Mouse (Mus musculus) embryonic facial prominence, embryonic 15.5 days (tissue): ENCODE data around the gene Lats1. TPM values are rescaled to one million over a fixed set of nuclear protein-coding genes. Genes with fewer than 3 reads are reported as not detected.

Source experiments
- ATAC-seq: fragments of 200-750 bp; cut with Nextera tagmentation; 2 replicates; pipeline ENCODE4 v1.8.0; 2017; ENCODE audit warnings: low read depth, moderate TSS enrichment; ENCODE audit not compliant: insufficient number of reproducible peaks, low FRiP score, low TSS enrichment
- H3K27ac ChIP-seq: fragments of 300-500 bp; sonication (generic); replicated peaks from 2 replicates; pipeline ENCODE4 v1.5.1; 2015; ENCODE audit warnings: mild to moderate bottlenecking, inconsistent platforms
- H3K27me3 ChIP-seq: fragments of 300-500 bp; sonication (generic); 2 replicates; pipeline ENCODE4 v1.6.1; 2015; ENCODE audit warnings: inconsistent platforms
- H3K36me3 ChIP-seq: fragments of 300-500 bp; sonication (generic); 2 replicates; pipeline ENCODE4 v1.6.1; 2015; ENCODE audit warnings: mild to moderate bottlenecking, inconsistent platforms
- H3K4me1 ChIP-seq: fragments of 300-500 bp; sonication (generic); 2 replicates; pipeline ENCODE4 v1.6.1; 2015; ENCODE audit warnings: inconsistent platforms
- H3K4me2 ChIP-seq: fragments of 300-500 bp; sonication (generic); replicated peaks from 2 replicates; pipeline ENCODE4 v1.6.1; 2015; ENCODE audit warnings: mild to moderate bottlenecking, inconsistent platforms
- H3K4me3 ChIP-seq: fragments of 300-500 bp; sonication (generic); replicated peaks from 2 replicates; pipeline ENCODE4 v1.5.1; 2015; ENCODE audit warnings: mild to moderate bottlenecking, inconsistent platforms
- H3K9ac ChIP-seq: fragments of 300-500 bp; sonication (generic); 2 replicates; pipeline ENCODE4 v1.6.1; 2015; ENCODE audit warnings: inconsistent platforms
- H3K9me3 ChIP-seq: fragments of 300-500 bp; sonication (generic); replicated peaks from 2 replicates; pipeline ENCODE4 v1.6.1; 2016; ENCODE audit warnings: inconsistent platforms
- WGBS: fragments of 180-500 bp; shearing (Covaris S2); methylation state at CpG from one replicate; pipeline ENCODE4 v1.1.7; 2015; 5-methylcytosine and 5-hydroxymethylcytosine counted together
- polyA plus RNA-seq: library from polyadenylated mRNA; unstranded; fragments of >200 nt; fragmentation: Nextera tagmentation; extraction: Ambion mirVana; gene quantifications from 2 replicates; pipeline ENCODE4 v1.2.1, GENCODE M21; 2015

The Lats1 gene
- polyA plus RNA-seq = 8.7 and 9.0 TPM in 2 replicates

DNA sequence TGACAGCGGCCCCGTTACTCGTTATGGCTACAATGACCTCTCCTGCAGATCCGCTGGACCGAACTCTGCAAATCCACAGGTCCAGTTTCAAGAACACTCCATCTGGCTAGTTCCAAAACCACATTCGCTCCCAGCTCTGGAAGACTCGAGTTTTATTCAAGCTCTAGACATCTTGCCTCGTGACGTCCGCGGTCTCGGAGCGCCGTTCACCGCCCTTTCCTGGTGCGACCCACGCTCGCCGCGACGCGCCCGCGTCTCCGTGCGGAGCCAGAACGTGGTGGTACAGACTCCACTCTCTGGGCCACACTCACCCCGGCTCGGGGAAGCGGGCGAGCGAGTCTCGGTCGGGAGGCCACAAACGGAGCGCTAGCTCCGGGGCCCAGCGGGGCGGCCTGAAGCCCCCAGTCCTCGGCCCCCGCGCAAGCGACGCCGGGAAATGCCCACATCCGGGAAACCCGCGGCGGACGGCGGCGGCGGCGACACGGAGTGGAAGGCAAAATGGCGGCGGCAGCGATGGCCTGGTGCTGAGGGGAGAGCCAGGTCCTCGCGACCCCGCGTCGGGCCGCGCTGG, at the start of gene Lats1, which contains the start of gene Pcmt1:
Gene Lats1, plus strand, starts transcription at position 484 of the 571 bp plus-strand sequence.
Gene Pcmt1, minus strand, starts transcription at position 406 of the 571 bp plus-strand sequence.
- ATAC-seq = peak; percentile 85
- H3K4me2 ChIP-seq = peak within 1 kb of the TSS; percentile 53
- H3K27me3 ChIP-seq = no peaks in the 10 kb centered on the region
- peaks cover 33% of the 10 kb centered on the region for H3K36me3 ChIP-seq
- under 1% methylated on average over 63 of the region's 65 CpGs for WGBS
- H3K9me3 ChIP-seq = no peaks in the 10 kb centered on the region
- peak within 1 kb of the TSS; percentile 98 for H3K4me3 ChIP-seq
- H3K27ac ChIP-seq = peak within 1 kb of the TSS; percentile 97
- peaks cover 26% of the 10 kb centered on the region for H3K4me1 ChIP-seq
- H3K9ac ChIP-seq = peak within 1 kb of the TSS; percentile 100

DNA sequence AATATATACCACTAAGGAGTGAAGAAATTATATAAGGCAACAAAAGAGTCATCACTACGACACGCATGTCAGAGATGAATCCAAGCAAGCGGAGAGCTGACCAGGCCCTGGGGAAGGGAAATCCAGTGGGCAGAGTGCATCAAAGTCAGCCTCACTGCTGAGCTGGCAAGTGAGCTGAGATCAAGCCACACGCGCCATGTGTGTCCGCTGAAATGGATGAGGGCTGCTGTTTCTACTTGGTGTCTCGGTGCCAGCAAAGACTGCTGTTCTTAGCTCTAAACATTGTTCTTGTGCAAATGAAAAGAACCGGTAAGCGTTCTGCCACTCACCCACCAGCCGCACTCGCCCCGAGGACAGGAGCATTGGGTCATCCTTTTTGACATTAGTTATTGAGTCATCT, 40.6 kb upstream of the Lats1 start:
- Histone ChIP-seq H3K27ac (no peak overlapping the region), H3K4me2 (no peak overlapping the region), H3K9ac (no peak overlapping the region), H3K4me3 (no peak overlapping the region), H3K27me3 (no peaks in the 10 kb centered on the region), H3K4me1 (no peaks in the 10 kb centered on the region), H3K36me3 (peaks cover 66% of the 10 kb centered on the region), H3K9me3 (no peaks in the 10 kb centered on the region)
- WGBS = 94% methylated on average over 12 of the region's 12 CpGs
- no peak for ATAC-seq

DNA sequence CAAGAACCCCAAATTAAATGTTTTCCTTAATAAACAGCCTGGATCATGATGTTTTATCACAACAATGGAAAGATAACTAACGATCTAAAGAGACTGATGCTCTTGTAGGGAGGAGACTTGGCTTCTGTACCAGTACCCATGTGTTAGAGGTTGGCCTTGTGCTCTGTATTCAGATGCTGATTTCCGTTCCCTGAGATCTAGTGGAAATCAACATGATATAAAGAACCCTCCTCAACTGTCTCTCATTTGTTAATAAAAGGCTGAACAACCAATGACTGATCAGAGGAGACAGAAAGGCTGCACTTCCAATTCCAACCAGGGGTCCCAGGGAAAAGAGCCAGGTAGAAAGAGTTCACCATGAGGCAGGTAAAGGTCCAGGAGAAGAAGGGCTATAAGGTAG, 35.1 kb upstream of the Lats1 start:
- no peak overlapping the region for H3K9ac ChIP-seq
- no peak overlapping the region for H3K27ac ChIP-seq
- H3K4me3 ChIP-seq = no peak overlapping the region
- no peak overlapping the region for H3K4me2 ChIP-seq
- H3K4me1 ChIP-seq = no peaks in the 10 kb centered on the region
- H3K27me3 ChIP-seq = no peaks in the 10 kb centered on the region
- H3K9me3 ChIP-seq = no peaks in the 10 kb centered on the region
- no peak for ATAC-seq
- peaks cover 52% of the 10 kb centered on the region for H3K36me3 ChIP-seq
- 89% methylated on average over 2 of the region's 2 CpGs for WGBS

DNA sequence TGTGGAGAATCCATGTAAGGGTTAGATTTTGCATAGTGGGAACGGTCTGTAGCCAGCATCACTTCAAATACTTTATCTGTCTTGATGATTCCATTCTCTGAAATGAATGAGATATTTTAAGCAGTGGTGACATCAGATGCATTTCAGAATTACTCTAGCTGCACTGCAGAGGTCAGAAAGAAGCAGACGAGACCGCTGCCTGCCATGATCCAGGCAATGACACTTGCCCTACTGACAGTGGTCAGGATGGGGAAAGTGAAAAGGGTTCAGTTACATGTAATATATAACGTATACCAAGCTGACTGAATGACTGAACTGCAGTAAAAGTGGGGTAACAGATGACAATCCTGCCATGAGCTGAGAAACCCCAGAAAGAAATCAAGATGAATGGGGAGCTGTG, 32.0 kb upstream of the Lats1 start:
- Histone ChIP-seq H3K9me3 (no peaks in the 10 kb centered on the region), H3K27ac (no peak overlapping the region), H3K4me2 (no peak overlapping the region), H3K4me3 (no peak overlapping the region), H3K36me3 (peaks cover 30% of the 10 kb centered on the region), H3K4me1 (no peaks in the 10 kb centered on the region), H3K27me3 (no peaks in the 10 kb centered on the region), H3K9ac (no peak overlapping the region)
- ATAC-seq = no peak
- WGBS = 85% methylated on average over 4 of the region's 4 CpGs

DNA sequence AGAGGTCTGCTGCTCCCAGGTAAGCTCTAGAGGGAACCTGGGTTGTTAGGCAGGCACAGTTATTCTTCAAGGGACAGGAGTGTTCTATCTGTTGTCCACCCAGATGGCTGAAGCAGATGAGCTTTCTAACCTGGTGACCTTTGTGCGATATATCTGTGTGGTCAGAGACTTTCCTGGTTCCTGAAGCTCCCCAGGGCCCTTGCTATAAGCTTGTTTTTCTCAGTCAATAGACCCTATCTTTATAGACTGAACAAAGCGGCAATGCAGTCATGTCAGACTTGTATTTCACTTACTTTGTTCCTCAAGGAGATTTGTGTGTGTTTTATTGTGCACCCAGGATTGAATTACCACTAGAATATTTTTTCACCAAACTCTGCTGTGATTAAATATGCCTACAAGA, 30.0 kb upstream of the Lats1 start:
- Histone ChIP-seq H3K36me3 (peaks cover 25% of the 10 kb centered on the region), H3K4me1 (no peaks in the 10 kb centered on the region), H3K9me3 (no peaks in the 10 kb centered on the region), H3K9ac (no peak overlapping the region), H3K27me3 (no peaks in the 10 kb centered on the region), H3K4me2 (no peak overlapping the region), H3K27ac (no peak overlapping the region), H3K4me3 (no peak overlapping the region)
- no peak for ATAC-seq
- WGBS = 93% methylated on average over 2 of the region's 2 CpGs

DNA sequence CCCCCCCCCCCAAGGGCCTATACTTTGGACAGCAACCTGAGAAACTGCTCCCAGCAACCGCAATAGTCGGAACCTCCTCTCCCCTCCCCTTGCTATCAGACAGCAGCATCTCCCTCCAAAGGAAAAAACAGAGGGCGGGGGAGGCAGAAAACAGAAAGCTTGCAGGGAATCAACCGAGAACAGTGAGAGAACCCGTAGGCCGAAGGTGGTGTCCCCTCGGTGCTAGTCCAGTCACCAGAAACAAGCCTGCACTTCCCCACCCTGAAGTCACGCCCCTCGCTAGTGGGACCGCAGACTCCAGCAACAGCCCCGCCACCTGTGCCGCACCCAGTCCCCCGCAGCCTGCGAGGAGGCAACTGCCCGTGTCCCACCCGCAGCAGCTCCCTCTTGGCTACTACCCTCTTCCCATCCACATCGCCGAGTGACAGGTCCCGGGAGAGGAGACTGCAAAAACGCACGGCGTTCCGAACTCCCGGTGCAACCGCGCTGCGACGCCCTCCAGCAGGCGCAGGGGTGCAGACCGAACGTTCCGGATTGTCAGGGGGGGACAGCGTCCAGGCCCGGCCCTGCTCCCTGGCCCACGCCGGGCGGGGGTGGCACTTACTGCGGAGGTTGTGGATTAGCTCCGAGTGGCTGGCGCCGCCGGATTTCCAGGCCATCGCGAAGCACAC, 18.4 kb upstream of the Lats1 start:
- H3K9ac ChIP-seq = peak overlapping the region; percentile 62
- H3K4me1 ChIP-seq = peaks cover 7% of the 10 kb centered on the region
- no peaks in the 10 kb centered on the region for H3K27me3 ChIP-seq
- H3K4me2 ChIP-seq = peak overlapping the region; percentile 89
- peak overlapping the region; percentile 80 for H3K4me3 ChIP-seq
- H3K36me3 ChIP-seq = no peaks in the 10 kb centered on the region
- H3K27ac ChIP-seq = peak overlapping the region; percentile 92
- WGBS = under 1% methylated on average over 44 of the region's 44 CpGs
- no peaks in the 10 kb centered on the region for H3K9me3 ChIP-seq
- ATAC-seq = peak; percentile 87

DNA sequence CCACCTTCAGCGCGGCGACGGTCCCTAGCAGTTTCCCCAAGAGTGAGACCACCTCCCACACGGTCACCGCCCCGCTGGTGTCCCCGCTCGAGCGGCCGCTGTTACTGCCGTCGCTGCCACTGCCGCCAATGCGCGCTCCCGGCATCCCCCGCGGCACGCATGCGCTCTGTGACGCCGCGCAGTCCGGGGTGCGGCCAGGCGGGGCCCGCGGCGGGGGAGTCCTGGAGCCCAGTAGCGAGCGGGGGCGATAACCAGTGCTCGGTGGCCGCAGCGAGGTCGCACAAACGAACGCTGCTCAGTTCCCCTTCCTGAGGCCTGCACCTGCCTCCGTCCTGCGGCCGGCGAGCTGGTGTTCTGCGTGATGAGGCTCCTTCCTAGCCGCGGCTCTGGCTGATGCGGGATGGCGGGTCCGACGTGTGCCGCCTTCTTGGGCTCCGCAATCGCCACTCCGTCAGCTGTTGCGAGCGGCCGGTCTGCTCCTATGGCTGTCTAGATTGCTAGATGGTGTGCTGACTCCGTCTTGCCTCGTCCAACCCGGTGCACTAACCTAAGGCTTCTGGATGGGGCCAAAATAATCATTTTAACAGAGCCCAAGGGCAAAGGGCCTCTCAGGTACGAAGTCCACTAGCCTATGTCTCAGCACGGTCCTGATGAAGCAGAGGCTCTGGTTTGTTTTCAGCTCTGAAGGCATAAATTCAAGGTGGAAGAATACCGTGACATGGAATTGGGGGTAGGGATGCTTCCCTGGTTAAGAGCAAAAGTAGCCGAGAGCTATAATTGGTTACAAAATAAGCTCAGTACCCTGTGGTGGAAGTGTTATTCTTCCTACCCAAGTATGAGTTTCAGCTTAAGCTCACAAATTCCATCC, 17.6 kb upstream of the Lats1 start:
- peak; percentile 94 for ATAC-seq
- H3K4me3 ChIP-seq = peak overlapping the region; percentile 80
- peaks cover 13% of the 10 kb centered on the region for H3K4me1 ChIP-seq
- no peaks in the 10 kb centered on the region for H3K9me3 ChIP-seq
- no peaks in the 10 kb centered on the region for H3K27me3 ChIP-seq
- H3K4me2 ChIP-seq = peak overlapping the region; percentile 89
- H3K9ac ChIP-seq = peak overlapping the region; percentile 62
- WGBS = under 1% methylated on average over 56 of the region's 64 CpGs
- H3K27ac ChIP-seq = peak overlapping the region; percentile 92
- no peaks in the 10 kb centered on the region for H3K36me3 ChIP-seq

DNA sequence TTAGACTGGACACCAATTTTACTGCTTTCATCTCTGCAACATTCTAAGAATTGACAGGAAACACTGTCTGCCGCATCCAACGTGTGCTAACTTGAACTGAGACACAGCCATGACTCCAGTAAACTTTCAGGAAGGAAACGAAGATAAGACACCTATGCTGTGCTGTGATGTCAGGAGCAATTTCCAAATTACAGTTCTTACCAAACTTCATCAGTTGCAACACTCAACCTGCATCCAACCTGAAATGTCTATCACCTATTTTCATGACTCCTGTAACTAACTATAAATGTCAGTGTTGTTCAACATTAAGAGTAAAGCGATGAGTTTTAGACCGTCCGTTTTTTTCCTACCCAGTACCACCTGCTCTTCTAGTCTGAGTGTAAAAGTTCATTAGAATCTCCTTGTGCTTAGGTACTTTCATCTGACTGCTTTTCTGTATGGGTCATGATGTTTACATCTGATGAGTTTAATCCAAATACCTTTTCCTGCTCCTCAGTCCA, 16.9 kb upstream of the Lats1 start:
- ATAC-seq = no peak

DNA sequence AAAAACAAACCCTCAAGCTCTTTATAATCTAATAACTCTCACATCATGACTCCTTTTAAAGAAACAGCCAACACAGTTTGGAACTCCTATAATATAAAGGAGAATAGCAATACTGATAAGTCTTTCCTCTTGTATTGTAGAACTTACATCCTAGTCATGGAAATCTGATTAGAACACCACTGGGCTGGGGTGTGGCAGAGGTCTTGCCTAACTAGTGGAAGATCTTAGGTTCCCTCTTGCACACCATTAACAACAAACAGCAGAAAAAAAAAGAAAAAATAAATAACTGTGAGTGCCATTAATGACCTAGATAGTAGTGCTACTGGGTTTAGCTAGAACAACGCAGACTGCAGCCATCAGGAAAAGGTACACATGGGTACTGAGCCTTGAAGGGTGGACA, 16.1 kb upstream of the Lats1 start:
- Histone ChIP-seq H3K4me2 (no peak overlapping the region), H3K27ac (no peak overlapping the region), H3K9me3 (no peaks in the 10 kb centered on the region), H3K36me3 (peaks cover 5% of the 10 kb centered on the region; the same call in 1 of the 2 replicates), H3K9ac (no peak overlapping the region), H3K27me3 (no peaks in the 10 kb centered on the region), H3K4me3 (no peak overlapping the region), H3K4me1 (peaks cover 16% of the 10 kb centered on the region)
- ATAC-seq = no peak
- WGBS = 91% methylated on average over 1 of the region's 1 CpGs

More for the DNA sequence above, 16.9 kb upstream of the Lats1 start:
- H3K4me2 ChIP-seq = peak overlapping the region; percentile 89
- H3K9ac ChIP-seq = peak overlapping the region; percentile 62; the same call in 1 of the 2 replicates
- peak overlapping the region; percentile 92; the same call in 1 of the 2 replicates for H3K27ac ChIP-seq
- H3K27me3 ChIP-seq = no peaks in the 10 kb centered on the region
- H3K9me3 ChIP-seq = no peaks in the 10 kb centered on the region
- no peaks in the 10 kb centered on the region for H3K36me3 ChIP-seq
- H3K4me1 ChIP-seq = peaks cover 16% of the 10 kb centered on the region
- 56% methylated on average over 6 of the region's 6 CpGs for WGBS
- H3K4me3 ChIP-seq = peak overlapping the region; percentile 80

DNA sequence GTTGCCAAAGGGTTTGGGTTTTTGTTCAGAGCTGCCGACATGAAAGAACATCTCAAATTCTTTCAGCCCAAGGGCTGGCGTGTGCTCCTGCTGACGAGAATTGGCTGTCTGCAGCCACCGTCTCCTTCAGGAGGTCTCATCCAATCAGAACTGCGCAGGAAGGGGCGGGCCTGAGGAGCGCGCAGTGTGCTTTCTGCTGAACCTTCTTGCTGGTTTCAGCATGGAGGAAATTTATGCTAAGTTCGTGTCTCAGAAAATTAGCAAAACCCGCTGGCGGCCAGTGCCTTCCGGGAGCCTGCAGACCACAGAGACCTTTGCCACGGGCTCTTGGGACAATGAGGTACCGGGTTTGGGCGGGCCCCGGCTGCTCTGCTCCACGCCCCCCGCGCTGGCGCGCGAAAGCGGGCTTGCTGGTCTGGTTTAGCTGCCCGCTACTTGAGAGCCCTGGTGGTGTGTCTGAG, 13.6 kb upstream of the Lats1 start, which contains the start of gene Nup43:
Gene Nup43, plus strand, starts transcription at position 162 of the 461 bp plus-strand sequence.
- no peaks in the 10 kb centered on the region for H3K27me3 ChIP-seq
- peak within 1 kb of the TSS; percentile 85 for H3K27ac ChIP-seq
- peak within 1 kb of the TSS; percentile 63 for H3K9ac ChIP-seq
- peak; percentile 81; the same call in 1 of the 2 replicates for ATAC-seq
- H3K36me3 ChIP-seq = peaks cover 23% of the 10 kb centered on the region; the same call in 1 of the 2 replicates
- peak within 1 kb of the TSS; percentile 66 for H3K4me2 ChIP-seq
- H3K4me3 ChIP-seq = peak within 1 kb of the TSS; percentile 90
- peaks cover 16% of the 10 kb centered on the region for H3K4me1 ChIP-seq
- no peaks in the 10 kb centered on the region for H3K9me3 ChIP-seq
- WGBS = 0% methylated on average over 24 of the region's 24 CpGs

DNA sequence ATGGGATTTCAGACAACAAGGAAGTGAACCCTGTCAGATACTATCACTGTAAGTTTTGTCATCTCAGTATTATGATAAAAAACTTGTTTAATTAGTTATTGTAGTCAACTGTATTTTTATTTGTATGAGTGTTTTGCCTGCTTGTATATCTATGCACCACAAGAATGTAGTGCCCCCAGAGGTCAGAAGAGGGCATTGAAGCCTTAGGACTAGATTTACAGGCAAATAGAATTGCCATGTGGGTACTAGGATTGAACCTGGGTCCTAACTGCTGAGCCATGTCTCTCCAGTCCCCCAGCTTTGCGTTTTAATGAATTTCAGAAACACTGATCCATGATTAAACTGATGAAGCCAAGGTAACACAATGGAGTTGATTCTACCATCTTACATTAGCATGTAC, 7.3 kb upstream of the Lats1 start:
- 71% methylated on average over 1 of the region's 1 CpGs for WGBS

More for the DNA sequence above, 7.3 kb upstream of the Lats1 start:
- peaks cover 53% of the 10 kb centered on the region for H3K36me3 ChIP-seq
- no peak overlapping the region for H3K27ac ChIP-seq
- no peak overlapping the region for H3K9ac ChIP-seq
- no peaks in the 10 kb centered on the region for H3K27me3 ChIP-seq
- no peaks in the 10 kb centered on the region for H3K9me3 ChIP-seq
- no peak for ATAC-seq
- H3K4me1 ChIP-seq = peaks cover 2% of the 10 kb centered on the region
- no peak overlapping the region for H3K4me2 ChIP-seq
- no peak overlapping the region for H3K4me3 ChIP-seq
